Mouse (Mus musculus) ES-Bruce4 (cell line): ENCODE results near the gene Atg4b.

Experiments used
- CTCF ChIP-seq: IDR thresholded peaks from one replicate; pipeline ENCODE4 v1.8.1; 2011; ENCODE audit warnings: low read depth, low read length
- EP300 ChIP-seq: IDR thresholded peaks from 2 replicates; pipeline ENCODE4 v1.6.1; 2011; ENCODE audit warnings: low read depth, low read length; ENCODE audit not compliant: insufficient read depth
- POLR2A ChIP-seq: IDR thresholded peaks from one replicate; pipeline ENCODE4 v1.8.1; 2011; ENCODE audit warnings: low read length; ENCODE audit not compliant: insufficient read depth

DNA sequence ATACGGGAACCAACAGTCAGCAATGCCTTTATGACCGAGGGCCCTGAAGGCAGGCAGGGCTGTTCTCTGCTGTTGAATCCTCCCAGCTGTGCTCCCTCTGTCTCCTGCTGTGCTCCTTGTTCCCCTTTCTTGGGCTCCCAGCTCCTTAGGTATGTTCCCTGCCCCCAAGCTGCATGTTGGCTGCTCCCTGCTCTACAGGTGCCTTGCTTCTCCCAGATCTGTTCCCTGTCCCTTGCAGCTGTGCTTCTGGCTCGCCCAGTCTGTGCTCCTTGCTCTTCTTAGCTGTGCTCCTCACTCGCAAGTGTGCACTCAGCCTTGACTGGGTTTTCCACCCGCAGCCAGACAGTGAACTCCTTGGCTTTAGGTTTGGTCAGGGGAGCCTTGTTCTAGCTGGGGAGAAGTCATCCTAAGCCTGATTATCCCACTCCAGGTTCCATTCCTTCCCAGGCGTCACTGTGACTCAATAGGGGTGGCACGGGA, 83.4 kb downstream of the Atg4b start:
- no peak for TF ChIP-seq POLR2A
- TF ChIP-seq CTCF = no peak
- no peak for TF ChIP-seq EP300
